Mouse (Mus musculus): ENCODE data around the gene Epb41l2. TPM values are rescaled to one million over a fixed set of nuclear protein-coding genes. Genes with fewer than 3 reads are reported as not detected.

Epb41l2 gene
- total RNA-seq, 2 experiments from 2014 or later: 96.1 to 121 TPM

- DNase-seq: no peak
These were observed 139.9 kb downstream of the Epb41l2 start for GRCm38 (mm10) chr10:25499323-25500071.

- no peak for DNase-seq
These were observed 143.7 kb downstream of the Epb41l2 start for GRCm38 (mm10) chr10:25503250-25503649.

- DNase-seq: no peak
These were observed 154.2 kb downstream of the Epb41l2 start for GRCm38 (mm10) chr10:25513821-25514220.

GRCm38 (mm10) chr10:25519954-25520353 lies 160.4 kb downstream of the Epb41l2 start:
- no peak for DNase-seq

GRCm38 (mm10) chr10:25520428-25520827 lies 160.8 kb downstream of the Epb41l2 start:
- no peak for DNase-seq

- no peak for DNase-seq
These were observed 164.1 kb downstream of the Epb41l2 start for GRCm38 (mm10) chr10:25523727-25524126.

GRCm38 (mm10) chr10:25526156-25526555 lies 166.6 kb downstream of the Epb41l2 start:
- no peak for DNase-seq

GRCm38 (mm10) chr10:25526622-25527021 lies 167.0 kb downstream of the Epb41l2 start:
- DNase-seq: peak; percentile 17

GRCm38 (mm10) chr10:25527126-25527525 lies 167.5 kb downstream of the Epb41l2 start:
- DNase-seq: peak; percentile 20

GRCm38 (mm10) chr10:25531335-25531734 lies 171.7 kb downstream of the Epb41l2 start:
- DNase-seq: no peak

- no peak for DNase-seq
These were observed 173.5 kb downstream of the Epb41l2 start for GRCm38 (mm10) chr10:25533105-25533504.

GRCm38 (mm10) chr10:25533513-25534246 lies 174.1 kb downstream of the Epb41l2 start:
- DNase-seq: no peak

GRCm38 (mm10) chr10:25534467-25534866 lies 174.9 kb downstream of the Epb41l2 start:
- DNase-seq: no peak

- no peak for DNase-seq
These were observed 176.3 kb downstream of the Epb41l2 start, which contains the start of gene Smlr1 for GRCm38 (mm10) chr10:25535891-25536331. Smlr1 (minus strand) TSS chr10:25536267.

- no peak for DNase-seq
These were observed 177.0 kb downstream of the Epb41l2 start for GRCm38 (mm10) chr10:25536621-25537020.

- no peak for DNase-seq
These were observed 179.1 kb downstream of the Epb41l2 start for GRCm38 (mm10) chr10:25538738-25539137.

- DNase-seq: peak; percentile 19
These were observed 179.7 kb downstream of the Epb41l2 start for GRCm38 (mm10) chr10:25539146-25539770.

- no peak for DNase-seq
These were observed 180.2 kb downstream of the Epb41l2 start for GRCm38 (mm10) chr10:25539771-25540168.

- no peak for DNase-seq
These were observed 181.5 kb downstream of the Epb41l2 start for GRCm38 (mm10) chr10:25541097-25541496.

GRCm38 (mm10) chr10:25552936-25553335 lies 193.3 kb downstream of the Epb41l2 start:
- DNase-seq: no peak

- DNase-seq: no peak
These were observed 212.0 kb downstream of the Epb41l2 start for GRCm38 (mm10) chr10:25571319-25572240.
